Mouse (Mus musculus): ENCODE measurements around the gene Rnf151. TPM values are rescaled to one million over a fixed set of nuclear protein-coding genes. Genes with fewer than 3 reads are reported as not detected.
A peak's percentile ranks its signal among the peaks of the same experiment; 100 is the strongest.

Rnf151 gene
- polyA plus RNA-seq, 1 experiment from 2014 or later = not detected

GRCm38 (mm10) chr17:24697985-24698384 lies 19.9 kb downstream of the Rnf151 start:
- Histone ChIP-seq H3K36me3 (ENCODE audit: control insufficient read depth, insufficient read depth, low read length) (peaks cover 49% of the 10 kb centered on the region), H3K4me2 (ENCODE audit: low read length) (no peak overlapping the region), H3K27ac (replicated peaks in 1 of 2; ENCODE audit: control insufficient read depth in 1 of 2, insufficient read depth in 1 of 2, low read depth in 2 of 2, low read length in 2 of 2) (no peak overlapping the region), H3K9ac (ENCODE audit: low read length) (no peak overlapping the region), H3K4me3 (ENCODE audit: control insufficient read depth in 1 of 2, insufficient read depth in 1 of 2, low read depth in 1 of 2, low read length in 2 of 2) (no peak overlapping the region), H3K4me1 (ENCODE audit: control insufficient read depth in 2 of 2, insufficient read depth in 2 of 2, low read length in 2 of 2) (peaks cover 2 to 12% of the 10 kb centered on the region in 2 experiments; a peak in 3 of 4 replicates), H3K27me3 (ENCODE audit: control insufficient read depth, insufficient read depth, low read length) (no peaks in the 10 kb centered on the region), H3K9me3 (ENCODE audit: control insufficient read depth, low read length) (no peaks in the 10 kb centered on the region)
- ATAC-seq (ENCODE audit: insufficient number of reproducible peaks, insufficient read depth, low FRiP score, low read depth) = no peak
- 23% methylated on average over 5 of the region's 5 CpGs for WGBS

- H3K27ac ChIP-seq (replicated peaks in 1 of 2; ENCODE audit: control insufficient read depth in 1 of 2, insufficient read depth in 1 of 2, low read depth in 2 of 2, low read length in 2 of 2) = peak within 1 kb of the TSS; percentile 72 to 82
- peaks cover 2 to 12% of the 10 kb centered on the region in 2 experiments; a peak in 3 of 4 replicates for H3K4me1 ChIP-seq (ENCODE audit: control insufficient read depth in 2 of 2, insufficient read depth in 2 of 2, low read length in 2 of 2)
- H3K9ac ChIP-seq (ENCODE audit: low read length) = peak within 1 kb of the TSS; percentile 91
- WGBS = under 1% methylated on average over 69 of the region's 76 CpGs
- H3K27me3 ChIP-seq (ENCODE audit: control insufficient read depth, insufficient read depth, low read length) = peaks cover under 1% of the 10 kb centered on the region; the same call in 1 of the 2 replicates
- H3K36me3 ChIP-seq (ENCODE audit: control insufficient read depth, insufficient read depth, low read length) = peaks cover 43% of the 10 kb centered on the region
- H3K4me3 ChIP-seq (ENCODE audit: control insufficient read depth in 1 of 2, insufficient read depth in 1 of 2, low read depth in 1 of 2, low read length in 2 of 2) = peak within 1 kb of the TSS; percentile 87 to 96
- peak; percentile 92 for ATAC-seq (ENCODE audit: insufficient number of reproducible peaks, insufficient read depth, low FRiP score, low read depth)
- no peaks in the 10 kb centered on the region for H3K9me3 ChIP-seq (ENCODE audit: control insufficient read depth, low read length)
- peak within 1 kb of the TSS; percentile 85 for H3K4me2 ChIP-seq (ENCODE audit: low read length)
Observed at GRCm38 (mm10) chr17:24696011-24696697, 21.7 kb downstream of the Rnf151 start, which contains the start of the genes Gfer and Noxo1. Gene Gfer, minus strand, starts transcription at chr17:24696156. Gene Noxo1, plus strand, starts transcription at chr17:24696234.

GRCm38 (mm10) chr17:24695326-24696010 lies 22.4 kb downstream of the Rnf151 start:
- peak overlapping the region; percentile 85 for H3K4me2 ChIP-seq (ENCODE audit: low read length)
- H3K4me1 ChIP-seq (ENCODE audit: control insufficient read depth in 2 of 2, insufficient read depth in 2 of 2, low read length in 2 of 2) = peaks cover 2 to 12% of the 10 kb centered on the region in 2 experiments; a peak in 3 of 4 replicates
- 8% methylated on average over 47 of the region's 51 CpGs for WGBS
- peaks cover 7% of the 10 kb centered on the region for H3K27me3 ChIP-seq (ENCODE audit: control insufficient read depth, insufficient read depth, low read length)
- no peaks in the 10 kb centered on the region for H3K9me3 ChIP-seq (ENCODE audit: control insufficient read depth, low read length)
- peak overlapping the region; percentile 70 to 82 for H3K27ac ChIP-seq (replicated peaks in 1 of 2; ENCODE audit: control insufficient read depth in 1 of 2, insufficient read depth in 1 of 2, low read depth in 2 of 2, low read length in 2 of 2)
- ATAC-seq (ENCODE audit: insufficient number of reproducible peaks, insufficient read depth, low FRiP score, low read depth) = peak; percentile 6; the same call in 1 of the 2 replicates
- H3K36me3 ChIP-seq (ENCODE audit: control insufficient read depth, insufficient read depth, low read length) = peaks cover 36% of the 10 kb centered on the region
- H3K9ac ChIP-seq (ENCODE audit: low read length) = peak overlapping the region; percentile 91
- peak overlapping the region; percentile 87 to 96 for H3K4me3 ChIP-seq (ENCODE audit: control insufficient read depth in 1 of 2, insufficient read depth in 1 of 2, low read depth in 1 of 2, low read length in 2 of 2)

- H3K27me3 ChIP-seq (ENCODE audit: control insufficient read depth, insufficient read depth, low read length) = peaks cover 38% of the 10 kb centered on the region
- H3K9me3 ChIP-seq (ENCODE audit: control insufficient read depth, low read length) = no peaks in the 10 kb centered on the region
- no peak overlapping the region for H3K4me2 ChIP-seq (ENCODE audit: low read length)
- no peak overlapping the region for H3K9ac ChIP-seq (ENCODE audit: low read length)
- peaks cover 23% of the 10 kb centered on the region for H3K36me3 ChIP-seq (ENCODE audit: control insufficient read depth, insufficient read depth, low read length)
- 81% methylated on average over 5 of the region's 5 CpGs for WGBS
- H3K4me1 ChIP-seq (ENCODE audit: control insufficient read depth in 2 of 2, insufficient read depth in 2 of 2, low read length in 2 of 2) = peaks cover 3 to 25% of the 10 kb centered on the region in 2 experiments; a peak in 3 of 4 replicates
- H3K27ac ChIP-seq (replicated peaks in 1 of 2; ENCODE audit: control insufficient read depth in 1 of 2, insufficient read depth in 1 of 2, low read depth in 2 of 2, low read length in 2 of 2) = no peak overlapping the region
- no peak for ATAC-seq (ENCODE audit: insufficient number of reproducible peaks, insufficient read depth, low FRiP score, low read depth)
- no peak overlapping the region for H3K4me3 ChIP-seq (ENCODE audit: control insufficient read depth in 1 of 2, insufficient read depth in 1 of 2, low read depth in 1 of 2, low read length in 2 of 2)
Observed at GRCm38 (mm10) chr17:24692385-24692784, 25.5 kb downstream of the Rnf151 start.

- Histone ChIP-seq H3K4me3 (ENCODE audit: control insufficient read depth in 1 of 2, insufficient read depth in 1 of 2, low read depth in 1 of 2, low read length in 2 of 2) (peak within 1 kb of the TSS; percentile 50 to 56), H3K27me3 (ENCODE audit: control insufficient read depth, insufficient read depth, low read length) (peaks cover 45% of the 10 kb centered on the region), H3K4me1 (ENCODE audit: control insufficient read depth in 2 of 2, insufficient read depth in 2 of 2, low read length in 2 of 2) (peaks cover 6 to 16% of the 10 kb centered on the region in 2 experiments; a peak in 3 of 4 replicates), H3K9ac (ENCODE audit: low read length) (peak within 1 kb of the TSS; percentile 59), H3K36me3 (ENCODE audit: control insufficient read depth, insufficient read depth, low read length) (peaks cover 22% of the 10 kb centered on the region), H3K9me3 (ENCODE audit: control insufficient read depth, low read length) (no peaks in the 10 kb centered on the region), H3K27ac (replicated peaks in 1 of 2; ENCODE audit: control insufficient read depth in 1 of 2, insufficient read depth in 1 of 2, low read depth in 2 of 2, low read length in 2 of 2) (no peak within 1 kb of the TSS), H3K4me2 (ENCODE audit: low read length) (peak within 1 kb of the TSS; percentile 86)
- ATAC-seq (ENCODE audit: insufficient number of reproducible peaks, insufficient read depth, low FRiP score, low read depth) = no peak
- WGBS = under 1% methylated on average over 54 of the region's 55 CpGs
Observed at GRCm38 (mm10) chr17:24689251-24690081, 28.4 kb downstream of the Rnf151 start, which contains the start of gene Syngr3. Gene Syngr3, minus strand, starts transcription at chr17:24689955.

DNA sequence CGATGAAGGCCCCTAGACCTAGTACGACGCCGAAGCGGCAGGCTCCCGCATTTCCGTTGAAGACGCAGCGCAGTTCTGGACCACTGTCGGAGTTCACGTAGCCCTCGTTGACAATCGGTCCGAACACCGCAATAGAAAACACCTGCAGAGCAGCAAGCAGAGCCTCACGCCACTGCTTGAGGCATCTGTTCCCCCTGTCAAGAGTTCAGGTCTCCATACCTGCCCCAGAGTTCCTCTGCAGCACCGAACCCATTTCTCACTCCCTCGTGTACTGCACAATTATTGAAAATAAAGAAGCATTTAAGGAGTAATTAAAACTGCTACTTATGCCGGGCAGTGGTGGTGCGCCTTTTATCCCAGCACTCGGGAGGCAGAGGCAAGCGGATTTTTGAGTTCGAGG lies 30.3 kb downstream of the Rnf151 start:
- peaks cover 6 to 16% of the 10 kb centered on the region in 2 experiments; a peak in 3 of 4 replicates for H3K4me1 ChIP-seq (ENCODE audit: control insufficient read depth in 2 of 2, insufficient read depth in 2 of 2, low read length in 2 of 2)
- H3K4me2 ChIP-seq (ENCODE audit: low read length) = peak overlapping the region; percentile 62
- H3K9ac ChIP-seq (ENCODE audit: low read length) = peak overlapping the region; percentile 38; the same call in 1 of the 2 replicates
- H3K27me3 ChIP-seq (ENCODE audit: control insufficient read depth, insufficient read depth, low read length) = peaks cover 45% of the 10 kb centered on the region
- 21% methylated on average over 23 of the region's 23 CpGs for WGBS
- no peak overlapping the region for H3K27ac ChIP-seq (replicated peaks in 1 of 2; ENCODE audit: control insufficient read depth in 1 of 2, insufficient read depth in 1 of 2, low read depth in 2 of 2, low read length in 2 of 2)
- H3K4me3 ChIP-seq (ENCODE audit: control insufficient read depth in 1 of 2, insufficient read depth in 1 of 2, low read depth in 1 of 2, low read length in 2 of 2) = peak overlapping the region; percentile 30 to 35
- ATAC-seq (ENCODE audit: insufficient number of reproducible peaks, insufficient read depth, low FRiP score, low read depth) = no peak
- peaks cover 8% of the 10 kb centered on the region for H3K36me3 ChIP-seq (ENCODE audit: control insufficient read depth, insufficient read depth, low read length)
- no peaks in the 10 kb centered on the region for H3K9me3 ChIP-seq (ENCODE audit: control insufficient read depth, low read length)

- Histone ChIP-seq H3K27me3 (ENCODE audit: control insufficient read depth, insufficient read depth, low read length) (peaks cover 45% of the 10 kb centered on the region), H3K9ac (ENCODE audit: low read length) (peak overlapping the region; percentile 38; the same call in 1 of the 2 replicates), H3K4me3 (ENCODE audit: control insufficient read depth in 1 of 2, insufficient read depth in 1 of 2, low read depth in 1 of 2, low read length in 2 of 2) (peak overlapping the region; percentile 30 to 35), H3K27ac (replicated peaks in 1 of 2; ENCODE audit: control insufficient read depth in 1 of 2, insufficient read depth in 1 of 2, low read depth in 2 of 2, low read length in 2 of 2) (no peak overlapping the region), H3K4me1 (ENCODE audit: control insufficient read depth in 2 of 2, insufficient read depth in 2 of 2, low read length in 2 of 2) (peaks cover 6 to 16% of the 10 kb centered on the region in 2 experiments; a peak in 3 of 4 replicates), H3K9me3 (ENCODE audit: control insufficient read depth, low read length) (no peaks in the 10 kb centered on the region), H3K36me3 (ENCODE audit: control insufficient read depth, insufficient read depth, low read length) (peaks cover 8% of the 10 kb centered on the region), H3K4me2 (ENCODE audit: low read length) (peak overlapping the region; percentile 62)
- ATAC-seq (ENCODE audit: insufficient number of reproducible peaks, insufficient read depth, low FRiP score, low read depth) = peak; percentile 37; the same call in 1 of the 2 replicates
- 2% methylated on average over 23 of the region's 25 CpGs for WGBS
Observed at GRCm38 (mm10) chr17:24687146-24687595, 30.7 kb downstream of the Rnf151 start.

Data from heart, embryonic 14.5 days (tissue).